In genomic region chr5:90425191-90425590, GRCm38 (mm10) we compare ENCODE assay signal across 18 mouse cellular contexts. TPM values are rescaled to one million over a fixed set of nuclear protein-coding genes. Genes with fewer than 3 reads are reported as not detected.
"Had no signal": no experiment of that assay in that cellular context is flagged by ENCODE, and none has a peak within 500 bp of the region (broad histone marks: within the 10 kb centered on the region; RNA-seq: fewer than 3 reads in every experiment).

No protein-coding gene starts in this region.

- H3K9ac ChIP-seq: neural tube, embryonic 13.5 days; neural tube, embryonic 15.5 days; stomach, embryonic 15.5 days had no signal

- H3K4me1 ChIP-seq: neural tube, embryonic 13.5 days; neural tube, embryonic 15.5 days; stomach, embryonic 15.5 days had no signal

- H3K27ac ChIP-seq: neural tube, embryonic 13.5 days; neural tube, embryonic 15.5 days; stomach, embryonic 15.5 days; stomach, postnatal 0 days had no signal

- H3K4me3 ChIP-seq: neural tube, embryonic 13.5 days; neural tube, embryonic 15.5 days; stomach, embryonic 15.5 days had no signal

- DNase-seq: retina, postnatal 1 day; right cerebral cortex, adult 18-20 months; right cerebral cortex, postnatal 14 days; right cerebral cortex, postnatal 25 days; right cerebral cortex, postnatal 4 days; spleen, adult 18-20 months; thymus, adult 18-20 months; thymus, adult 2 months; thymus, postnatal 14 days; thymus, postnatal 25 days; thymus, postnatal 36 days; thymus, postnatal 4 days had no signal

- H3K9me3 ChIP-seq: neural tube, embryonic 13.5 days; neural tube, embryonic 15.5 days; stomach, embryonic 15.5 days had no signal

- H3K4me2 ChIP-seq: neural tube, embryonic 13.5 days; neural tube, embryonic 15.5 days; stomach, embryonic 15.5 days had no signal

- H3K36me3 ChIP-seq: neural tube, embryonic 13.5 days; neural tube, embryonic 15.5 days; stomach, embryonic 15.5 days had no signal

- H3K27me3 ChIP-seq: neural tube, embryonic 13.5 days; neural tube, embryonic 15.5 days; stomach, embryonic 15.5 days had no signal

RNA-seq across cellular contexts. Expression of gene Alb, which starts 35.5 kb away (rescaled TPM):
- total RNA-seq: neutrophil, adult 5-6 weeks had no signal
- polyA plus RNA-seq: small intestine, adult 2 months had no signal
